Mouse (Mus musculus) right cerebral cortex, postnatal 36 days (tissue): ENCODE results near the gene Rab43.
"Not testable (repeated sequence)": the region's sequence is repeated elsewhere in the genome, so short reads cannot be mapped to it uniquely, and the experiment has no call there.

Experiments used
- DNase-seq, 2 experiments: peaks; one replicate each; pipeline ENCODE4 v3.0.0; 2022; ENCODE audit warnings: low spot score in 2 of 2, mixed read lengths in 1 of 2

The Rab43 gene

GRCm38 (mm10) chr6:87786621-87787020, 25.3 kb downstream of the Rab43 start:
- DNase-seq, result no peak

DNA sequence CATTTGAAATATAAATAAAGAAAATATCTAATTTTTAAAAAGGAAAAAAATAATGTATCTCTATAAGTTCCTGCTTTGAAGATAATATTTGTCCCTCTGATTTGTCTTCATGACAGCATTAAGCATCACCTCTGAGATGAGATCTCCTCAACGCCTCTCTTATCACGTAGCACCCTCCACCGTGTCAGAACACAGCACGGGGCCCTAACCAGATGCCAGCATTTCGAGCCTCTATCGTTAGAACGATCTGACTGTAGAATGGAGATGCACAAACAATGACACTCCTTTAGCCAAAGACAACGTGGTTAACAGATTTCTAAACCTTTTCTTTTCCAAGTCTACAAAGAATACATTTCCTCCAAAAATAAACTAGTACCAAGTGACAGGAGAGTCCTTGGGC, 27.9 kb downstream of the Rab43 start:
- DNase-seq, result no peak

DNA sequence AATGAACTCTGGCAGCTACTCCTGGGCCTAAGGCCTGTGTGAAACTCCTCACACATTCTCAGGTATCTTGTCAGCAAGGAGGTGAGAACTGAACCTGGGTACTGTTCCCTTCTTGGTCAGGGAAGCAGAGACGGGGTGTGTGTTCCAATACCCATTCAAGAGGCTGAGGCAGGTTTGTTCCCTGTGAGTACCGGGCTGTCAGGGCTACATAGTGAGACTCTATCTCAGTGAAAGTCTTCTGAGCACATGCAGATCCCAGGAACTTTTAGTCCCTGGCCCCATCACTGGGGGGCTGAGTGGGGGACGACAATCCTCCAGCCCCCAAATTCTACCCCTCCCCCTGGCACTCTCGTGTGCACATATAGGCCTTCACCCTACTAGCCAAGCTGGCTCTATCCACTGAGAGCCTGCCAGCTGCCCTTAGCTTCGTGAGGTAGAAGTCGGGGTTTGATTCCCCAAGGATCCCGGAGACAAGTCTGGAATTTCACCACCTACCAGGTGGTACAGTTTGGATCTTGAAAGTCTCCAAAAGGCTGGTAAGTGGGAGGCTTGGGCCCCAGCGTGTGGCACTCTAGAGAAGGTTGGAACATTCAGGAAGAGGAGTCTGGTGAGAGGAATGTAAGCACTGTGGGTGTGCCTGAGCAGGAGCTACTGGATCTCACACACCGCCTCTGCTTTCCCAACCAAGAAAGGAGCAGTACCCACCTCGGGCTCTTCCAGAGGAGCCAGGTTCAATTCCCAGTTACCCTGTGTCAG, 31.2 kb downstream of the Rab43 start:
- DNase-seq, result no peak

DNA sequence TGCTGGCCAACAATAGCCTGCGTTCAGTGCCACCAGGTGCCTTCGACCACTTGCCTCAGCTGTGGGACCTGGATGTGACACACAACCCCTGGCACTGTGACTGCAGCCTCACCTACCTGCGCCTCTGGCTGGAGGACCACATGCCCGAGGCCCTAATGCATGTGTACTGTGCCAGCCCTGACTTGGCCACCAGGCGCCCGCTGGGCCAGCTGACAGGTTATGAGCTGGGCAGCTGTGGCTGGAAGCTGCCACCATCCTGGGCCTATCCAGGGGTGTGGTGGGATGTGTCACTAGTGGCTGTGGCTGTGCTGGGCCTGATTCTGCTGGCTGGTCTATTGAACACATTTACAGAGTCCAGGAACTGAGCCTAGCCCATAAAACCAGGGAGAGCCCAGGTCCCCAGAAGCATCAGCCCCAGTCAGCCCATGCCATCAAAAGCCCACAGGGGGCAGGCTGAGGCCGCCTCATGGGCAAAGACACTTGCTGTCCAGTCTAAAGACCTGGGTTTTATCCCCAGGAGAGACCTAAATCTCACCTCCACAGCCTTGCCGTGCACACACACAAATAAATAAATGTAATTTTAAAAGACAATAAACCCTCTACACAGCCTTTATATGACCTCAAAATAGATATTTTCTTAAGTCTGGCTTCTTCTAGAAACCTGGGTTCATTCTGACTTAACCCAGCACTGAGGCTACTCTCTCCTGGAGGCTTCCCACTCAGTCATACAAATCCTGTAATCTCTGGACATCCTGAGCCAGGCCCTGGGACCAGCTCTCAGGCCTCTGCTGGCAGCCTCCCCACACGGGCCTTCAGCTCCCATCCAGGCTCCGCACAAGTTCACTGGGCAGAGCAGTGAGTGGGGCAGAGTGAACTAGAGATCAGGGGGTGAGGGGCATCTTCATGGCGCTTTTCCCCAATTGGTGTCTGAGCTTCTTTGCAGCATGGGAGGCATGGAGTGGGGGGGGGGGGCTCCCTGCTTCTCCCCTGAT, 32.5 kb downstream of the Rab43 start:
- DNase-seq, result no peak

DNA sequence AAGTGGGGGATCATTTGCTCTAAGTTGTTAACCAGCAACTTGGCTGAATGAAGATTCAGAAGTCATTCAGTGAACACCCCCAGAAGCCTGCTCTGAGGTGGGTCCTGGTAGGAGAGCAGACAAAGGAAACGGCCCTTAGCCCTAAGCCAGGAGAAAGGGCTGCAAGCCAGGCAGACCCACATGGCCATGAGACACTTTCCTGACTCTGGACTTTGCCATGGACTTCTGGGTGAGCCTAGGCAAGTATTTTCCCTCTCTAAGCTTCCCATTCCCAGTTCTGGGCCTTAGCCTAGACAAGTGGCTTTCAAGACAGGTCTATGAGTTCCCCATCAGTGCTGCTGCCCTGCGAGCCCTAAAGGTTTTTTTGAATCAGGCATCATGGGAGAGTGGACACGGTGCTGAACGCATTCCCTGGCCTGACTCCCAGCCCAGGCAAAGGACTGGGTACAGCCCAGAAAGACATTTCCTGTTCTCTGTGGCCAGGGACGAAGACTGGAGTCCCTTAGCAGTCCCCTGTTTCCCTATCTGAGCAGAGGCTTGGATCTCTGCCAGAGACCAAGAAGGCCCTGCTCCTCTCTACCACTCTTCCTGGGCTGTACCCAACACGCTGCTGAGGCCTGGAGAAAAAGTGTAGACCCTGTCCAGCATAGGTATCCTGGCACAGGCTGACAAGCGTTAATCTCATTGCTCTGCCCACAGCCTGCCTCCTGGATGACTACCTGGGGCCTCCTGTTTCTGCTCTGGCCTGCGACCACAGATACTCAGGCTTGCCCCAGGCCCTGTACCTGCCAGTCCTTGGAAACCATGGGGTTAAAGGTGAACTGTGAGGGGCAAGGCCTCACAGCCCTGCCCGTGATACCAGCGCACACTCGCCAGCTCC, 33.4 kb downstream of the Rab43 start:
- no peak for DNase-seq

DNA sequence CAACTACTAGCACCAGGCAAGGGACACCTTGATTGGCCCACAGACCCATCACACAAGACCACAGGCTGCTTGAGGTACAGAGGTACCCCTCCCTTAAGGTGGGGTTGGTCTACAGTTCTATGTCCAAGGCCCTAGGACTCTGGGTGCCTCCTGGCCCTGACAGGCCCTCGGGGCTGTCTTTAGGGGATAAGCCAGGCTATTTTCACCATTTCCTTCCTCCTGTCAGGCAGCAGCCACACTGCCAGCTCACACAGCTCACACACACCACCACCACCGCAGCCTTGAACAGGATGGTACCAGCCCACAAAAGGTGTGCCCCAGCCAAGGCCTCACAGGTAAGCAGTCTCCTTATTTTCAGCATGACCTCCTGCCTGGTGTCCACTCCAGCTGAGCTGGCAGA, 34.1 kb downstream of the Rab43 start, which contains the start of gene Gp9:
TSS of gene Gp9 (plus strand) at position 231 of the 400 bp plus-strand sequence.
- no peak for DNase-seq

DNA sequence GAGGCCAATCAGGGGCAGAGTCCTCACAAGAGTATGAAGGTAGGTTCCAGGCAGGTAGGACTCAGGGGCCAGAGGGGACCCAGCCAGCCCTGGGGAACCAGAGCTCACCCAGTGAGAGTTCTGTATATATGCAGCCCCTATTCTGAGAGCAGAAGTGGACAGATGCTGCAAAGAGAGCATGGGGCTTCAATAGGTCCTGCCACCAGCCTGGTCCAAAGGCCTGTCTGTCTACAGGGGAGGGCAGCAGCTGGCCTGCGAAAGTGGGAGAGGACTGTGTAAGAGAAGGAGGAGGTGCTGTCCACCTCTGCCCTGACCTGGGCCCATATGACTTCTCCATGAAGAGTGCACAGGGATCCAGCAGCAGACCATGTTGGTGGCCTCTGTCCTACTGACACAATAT, 35.3 kb downstream of the Rab43 start:
- DNase-seq, result no peak

DNA sequence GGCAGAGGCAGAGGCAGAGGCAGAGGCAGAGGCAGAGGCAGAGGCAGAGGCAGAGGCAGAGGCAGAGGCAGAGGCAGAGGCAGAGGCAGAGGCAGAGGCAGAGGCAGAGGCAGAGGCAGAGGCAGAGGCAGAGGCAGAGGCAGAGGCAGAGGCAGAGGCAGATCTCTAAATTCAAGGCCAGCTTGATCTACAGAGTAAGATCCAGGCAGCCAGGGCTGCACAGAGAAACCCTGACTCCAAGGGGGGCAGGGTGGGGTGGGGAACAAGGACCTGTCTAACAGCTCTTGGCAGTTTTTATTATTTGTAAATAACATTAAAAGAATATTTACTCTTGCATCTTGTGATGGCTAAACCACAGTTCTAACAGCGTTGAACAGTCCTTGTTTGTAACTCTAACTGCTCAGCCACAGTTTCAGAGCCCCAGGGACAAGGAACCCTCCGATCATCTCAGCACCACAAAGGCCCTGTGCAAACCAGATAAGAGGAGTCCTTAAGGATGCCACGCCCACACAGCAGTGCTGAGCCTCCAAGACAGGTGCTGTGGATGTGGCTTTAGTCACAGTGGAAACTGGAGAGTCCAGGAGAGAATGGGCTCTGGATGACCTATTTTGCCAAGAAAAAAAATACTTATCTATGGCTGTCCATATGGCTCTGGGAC, 36.2 kb downstream of the Rab43 start:
- no peak for DNase-seq

GRCm38 (mm10) chr6:87774909-87775308, 37.1 kb downstream of the Rab43 start:
- DNase-seq, result no peak

DNA sequence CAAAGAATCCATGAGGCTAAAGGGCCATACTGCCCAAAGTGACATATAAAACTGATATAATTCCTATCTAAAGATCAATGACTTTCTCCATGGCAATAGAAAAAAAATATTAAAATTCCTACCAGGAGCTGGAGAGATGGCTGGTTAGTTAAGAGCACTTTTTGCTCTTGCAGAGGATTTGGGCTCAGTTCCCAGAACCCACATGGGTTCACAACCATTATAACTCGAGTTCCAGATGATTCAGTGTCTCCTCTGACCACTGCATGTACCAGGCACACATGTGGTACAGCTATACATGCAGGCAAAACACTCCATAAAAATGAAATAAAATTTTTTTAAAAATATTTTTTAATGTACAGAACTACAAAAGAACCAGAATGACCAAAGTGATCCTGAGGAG, 37.5 kb downstream of the Rab43 start:
- DNase-seq, result no peak

GRCm38 (mm10) chr6:87770626-87771025, 41.3 kb downstream of the Rab43 start:
- DNase-seq, result no peak

GRCm38 (mm10) chr6:87764296-87764695, 47.7 kb downstream of the Rab43 start:
- not testable (repeated sequence) for DNase-seq

DNA sequence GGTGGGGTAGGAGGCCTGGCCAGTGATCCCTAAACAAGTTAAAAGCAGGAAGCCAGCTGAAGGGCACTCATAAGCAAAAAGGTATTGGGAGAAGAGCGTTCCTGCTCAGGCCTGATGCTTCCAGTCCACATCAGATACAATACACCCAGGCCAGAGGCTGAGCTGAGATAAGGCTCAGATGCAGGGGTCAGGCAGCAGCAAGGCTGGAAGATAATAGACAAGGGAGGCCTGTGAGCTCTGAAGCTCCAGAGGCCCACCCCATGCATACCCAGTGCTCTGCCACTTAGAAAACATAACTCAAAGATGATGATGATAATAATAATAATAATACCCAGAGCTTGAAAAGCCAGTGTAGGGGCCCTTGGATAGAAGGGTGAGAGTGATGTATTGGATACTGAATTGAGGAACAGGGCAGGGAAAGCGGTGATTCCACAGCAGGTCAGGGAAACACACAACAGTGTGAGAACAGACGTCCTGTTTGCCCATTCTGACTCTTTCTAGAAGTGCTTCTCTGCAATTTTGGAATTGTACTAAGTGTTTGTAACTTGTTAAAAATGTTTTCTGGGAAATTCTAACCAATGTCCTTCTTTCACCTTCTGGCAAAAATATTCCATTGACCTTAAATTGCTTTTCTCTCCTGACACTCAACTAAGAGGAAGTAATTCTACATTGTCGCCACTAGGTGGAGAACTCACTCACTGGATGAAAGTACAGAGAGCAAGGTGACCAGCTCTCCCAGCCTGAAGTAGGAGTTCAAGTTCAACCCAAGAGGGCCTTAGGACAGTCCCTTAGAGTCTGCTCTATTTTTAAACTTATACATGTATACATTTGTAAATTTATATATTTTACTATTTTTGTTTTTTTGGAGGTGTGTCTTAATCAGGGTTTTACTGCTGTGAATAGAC, 48.3 kb downstream of the Rab43 start:
- no peak for DNase-seq

DNA sequence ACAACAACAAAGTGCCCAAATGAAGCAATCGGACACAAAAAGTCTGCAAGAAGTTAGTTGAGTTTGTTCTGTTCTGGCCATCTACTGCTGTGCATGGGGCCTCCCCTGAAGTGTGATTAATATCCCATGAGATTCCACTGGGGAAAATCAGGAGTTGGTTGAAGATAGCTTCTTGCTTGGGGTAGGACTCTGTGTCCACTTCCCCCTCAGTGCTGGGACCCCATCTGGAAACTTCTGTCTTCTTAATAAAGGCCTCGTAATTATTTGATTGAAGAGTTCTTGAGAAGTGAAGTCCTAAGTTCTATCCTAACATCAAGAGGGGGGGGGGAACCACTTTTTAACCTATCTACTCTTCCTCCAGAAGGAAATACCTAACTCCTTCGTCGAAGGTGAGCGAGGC, 49.8 kb downstream of the Rab43 start:
- no peak for DNase-seq

GRCm38 (mm10) chr6:87759850-87760249, 52.1 kb downstream of the Rab43 start:
- no peak for DNase-seq

GRCm38 (mm10) chr6:87759404-87759803, 52.6 kb downstream of the Rab43 start:
- DNase-seq, result no peak

DNA sequence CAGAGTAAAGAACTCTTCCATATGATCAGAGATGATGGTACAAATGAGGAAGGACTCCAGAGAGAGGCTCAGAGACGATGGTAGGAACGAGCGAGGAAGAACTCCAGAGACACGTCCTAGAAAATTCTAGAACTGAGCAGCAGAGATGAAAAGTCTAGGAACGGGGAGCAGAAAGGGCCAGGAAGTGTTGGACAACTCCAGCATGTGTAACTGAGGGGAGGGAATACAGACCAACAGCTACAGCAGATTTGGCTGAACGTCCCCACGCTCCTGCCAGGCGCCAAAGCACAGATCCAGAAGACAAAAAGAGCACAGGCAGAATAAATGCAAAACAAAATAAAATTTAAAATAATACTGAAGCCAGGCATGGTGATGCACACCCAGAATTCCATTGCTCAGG, 55.1 kb downstream of the Rab43 start:
- no peak for DNase-seq

DNA sequence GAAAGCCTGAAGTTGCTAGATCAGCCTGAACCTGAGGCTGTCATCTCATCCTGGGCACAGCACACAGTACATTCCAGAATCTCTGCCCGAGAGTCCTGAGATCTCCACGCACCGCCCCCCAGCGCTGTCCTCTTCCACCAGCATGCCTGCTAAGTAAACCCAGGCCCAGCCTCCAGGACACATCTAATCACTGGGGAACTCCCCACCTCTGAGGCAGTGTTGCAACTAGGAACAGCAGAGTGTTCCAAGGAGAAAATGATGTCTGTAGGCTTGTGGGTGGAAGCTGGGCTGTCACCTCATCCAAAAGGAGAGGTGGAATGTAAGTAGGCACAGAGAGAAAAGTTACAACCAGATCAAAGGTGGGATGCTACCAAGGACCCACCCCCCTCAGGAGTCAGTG, 56.8 kb downstream of the Rab43 start:
- DNase-seq, result no peak

- DNase-seq, result no peak
Observed at GRCm38 (mm10) chr6:87751574-87751973, 60.4 kb downstream of the Rab43 start.
